Mouse (Mus musculus) cerebellum, adult 9-11 months (tissue): Measurements from ENCODE around the gene Mef2c.

ENCODE experiments used
- DNase-seq: peaks from one replicate; pipeline ENCODE4 v3.0.0; 2022

Mef2c gene

DNA sequence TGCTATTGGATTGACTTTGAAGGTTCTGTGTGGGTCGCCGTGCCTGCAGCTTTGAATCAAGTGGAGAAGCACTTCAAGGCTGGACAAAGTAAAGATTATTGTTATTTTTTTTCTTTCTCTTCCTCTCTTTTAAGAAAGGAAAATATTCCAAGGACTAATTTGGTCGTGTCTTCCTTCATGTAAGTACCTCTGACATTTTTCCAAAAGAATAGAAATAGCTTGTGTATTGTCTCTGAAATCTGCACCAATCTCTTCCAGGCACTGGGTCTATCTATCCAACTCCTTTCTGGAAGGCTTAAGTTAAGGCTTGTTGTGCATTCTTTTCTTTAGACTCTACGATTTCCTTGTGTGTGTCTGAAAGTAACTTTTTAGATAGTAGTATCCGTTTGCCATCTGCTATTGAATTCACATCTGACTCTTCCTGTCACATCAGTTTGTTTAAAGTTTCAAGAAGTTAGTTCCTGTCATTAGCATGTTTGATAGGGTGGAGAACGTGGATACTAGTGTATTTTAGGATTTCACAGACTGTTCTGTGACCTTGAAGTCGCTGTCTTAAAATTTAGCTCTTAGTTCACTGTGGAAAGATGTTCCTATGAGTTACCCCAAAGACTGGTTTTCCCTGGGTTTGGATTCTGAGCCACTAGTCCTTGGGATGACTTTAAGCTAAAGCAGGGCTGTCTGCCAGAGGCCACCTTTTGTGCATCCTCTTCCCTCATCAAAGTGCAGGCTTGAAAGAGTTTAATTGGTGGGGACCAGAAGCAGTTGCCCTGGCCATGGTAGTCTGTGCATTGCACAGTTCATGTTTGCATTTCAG, 21.3 kb downstream of the Mef2c start:
- DNase-seq: no peak

DNA sequence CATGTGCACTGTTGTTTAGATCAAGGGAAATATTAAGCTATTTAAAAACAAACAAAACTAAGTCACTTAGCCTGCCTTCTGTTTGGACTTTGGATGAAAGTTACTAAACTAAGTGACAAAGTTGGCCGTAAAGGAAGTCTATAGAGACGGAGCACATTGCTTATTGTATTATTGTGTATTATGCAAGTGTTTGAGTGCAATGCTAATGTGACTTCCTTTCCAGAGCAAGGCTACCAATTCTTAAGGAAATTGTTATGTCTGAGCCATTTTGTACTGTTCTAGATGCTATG, 21.8 kb downstream of the Mef2c start:
- DNase-seq: no peak

DNA sequence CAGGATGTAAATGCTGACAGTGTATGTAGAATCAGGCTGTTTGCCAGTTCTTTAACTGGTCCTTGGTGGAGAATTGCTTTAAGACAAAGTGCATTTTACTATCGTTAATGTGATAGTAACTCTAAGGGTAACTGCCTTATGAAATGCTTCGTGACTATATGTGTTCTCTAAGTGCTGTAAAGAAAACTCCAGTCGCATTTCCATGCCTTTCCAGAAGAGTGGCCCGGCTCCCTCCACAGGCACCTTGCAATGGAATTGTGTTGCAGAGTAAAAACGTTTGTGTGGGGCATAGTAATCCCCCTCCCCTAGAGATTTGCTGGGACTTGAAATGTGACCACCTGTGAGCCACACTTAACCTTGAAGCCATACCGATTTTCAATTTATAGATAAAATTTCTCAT, 22.2 kb downstream of the Mef2c start:
- DNase-seq: no peak

DNA sequence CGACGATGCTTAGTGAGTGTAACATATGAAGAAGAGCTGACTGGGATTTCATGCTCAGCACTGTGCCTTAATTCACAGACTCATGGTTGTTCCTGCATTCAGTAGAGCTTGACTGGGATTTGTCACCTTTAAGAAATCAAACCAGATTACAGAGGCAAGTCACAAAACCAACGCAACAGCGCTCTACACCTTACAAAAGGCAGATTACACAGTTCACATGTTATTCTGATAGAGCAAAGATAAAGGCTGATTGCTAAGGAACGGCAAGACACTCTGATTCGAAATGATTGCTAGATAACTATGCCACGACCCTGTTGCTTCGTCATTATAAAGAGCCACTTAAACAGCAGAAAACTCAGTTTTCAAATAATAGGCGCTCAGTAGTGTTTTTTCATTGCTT, 24.1 kb downstream of the Mef2c start:
- no peak for DNase-seq

DNA sequence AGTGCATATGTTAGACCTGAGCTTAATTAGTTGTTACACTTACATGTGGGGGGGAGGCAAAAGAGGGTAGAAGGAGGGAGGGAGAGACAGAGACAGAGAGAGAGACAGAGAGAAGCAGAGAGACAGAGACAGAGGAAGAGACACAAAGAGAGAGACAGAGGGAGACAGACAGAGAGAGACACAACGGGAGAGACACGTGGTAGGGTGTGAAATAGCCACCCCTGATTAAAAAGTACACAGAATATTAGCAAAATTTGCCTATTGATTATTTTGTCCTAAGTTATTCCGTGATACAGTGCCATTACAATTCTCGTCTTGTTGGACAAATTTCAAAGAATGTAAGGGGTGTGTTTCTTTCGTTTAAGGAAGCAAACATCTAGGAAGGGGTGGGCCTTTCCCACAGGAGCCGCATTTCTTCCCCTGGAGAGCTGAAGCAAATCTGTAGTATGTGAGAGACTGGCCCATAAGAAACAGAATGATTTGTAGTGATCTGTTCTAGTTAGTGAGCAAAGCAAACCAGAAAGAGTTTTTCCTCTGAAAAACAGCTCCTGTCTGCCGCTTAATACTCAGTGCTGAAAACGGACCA, 26.0 kb downstream of the Mef2c start:
- no peak for DNase-seq

DNA sequence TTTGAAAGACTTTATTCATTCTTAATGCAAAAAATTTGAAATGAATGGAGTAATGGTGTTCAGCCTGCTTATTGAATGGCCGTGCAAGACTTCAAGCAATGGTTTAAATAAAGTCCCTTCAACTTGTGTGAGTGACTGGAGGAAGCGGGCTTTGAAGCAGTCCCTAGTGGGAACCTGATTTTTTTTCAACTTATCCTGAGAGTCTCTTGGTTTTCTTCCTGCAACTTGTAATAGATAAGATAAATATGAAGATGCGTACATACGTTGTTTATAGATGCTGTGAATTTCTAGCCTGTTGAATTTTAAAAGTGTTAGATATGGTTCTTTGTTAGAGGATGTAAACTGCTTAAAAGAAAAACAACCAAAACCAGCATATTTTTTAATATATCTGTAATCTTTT, 27.1 kb downstream of the Mef2c start:
- DNase-seq: no peak

DNA sequence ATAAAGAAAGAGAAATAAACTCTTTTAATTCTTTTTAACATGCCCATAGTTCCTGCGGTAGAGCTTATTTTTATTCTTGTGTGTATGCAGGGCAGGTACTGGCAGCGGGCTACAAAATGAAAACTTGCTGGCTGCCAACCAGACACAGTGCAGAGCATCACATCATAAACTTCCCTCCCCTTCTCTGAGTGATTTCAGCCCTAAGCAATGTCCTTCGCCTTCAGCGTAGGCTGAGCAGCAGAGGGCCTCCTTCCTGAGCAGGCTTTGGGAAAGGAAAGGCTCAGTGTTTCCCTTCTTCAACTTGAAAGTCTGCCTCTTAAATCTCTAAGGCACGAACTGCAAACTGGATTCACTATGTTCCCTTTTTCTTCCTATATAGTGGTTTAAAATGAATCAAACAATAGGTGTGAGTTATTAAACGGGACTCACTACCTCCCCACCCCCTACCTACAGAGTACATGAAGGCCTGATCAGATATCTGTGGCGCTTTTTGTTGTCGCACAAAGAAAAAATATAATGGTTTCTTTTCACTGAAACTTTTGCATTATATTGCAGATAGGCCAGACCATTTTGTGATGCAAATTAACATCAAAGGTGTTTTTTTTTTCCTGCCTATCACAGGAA, 28.2 kb downstream of the Mef2c start:
- DNase-seq: no peak

DNA sequence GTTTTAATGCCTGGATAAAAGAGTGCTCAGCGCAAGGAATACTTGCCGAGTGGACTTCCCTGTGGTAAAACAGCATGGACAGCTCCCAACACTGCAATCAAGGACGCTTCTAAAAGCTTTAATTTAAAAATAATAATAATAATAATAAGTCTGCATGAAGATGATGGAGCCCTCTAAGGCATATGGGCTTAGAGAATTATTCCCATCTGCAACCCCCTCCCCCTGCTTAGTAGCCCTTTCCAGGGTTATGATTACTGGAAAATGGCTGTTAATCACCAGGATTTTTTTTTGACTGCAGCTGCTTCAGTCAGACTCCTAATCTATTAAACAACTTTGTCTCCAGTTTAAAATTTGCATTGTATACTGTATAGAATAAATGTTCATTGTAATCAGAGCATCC, 32.5 kb downstream of the Mef2c start:
- no peak for DNase-seq

DNA sequence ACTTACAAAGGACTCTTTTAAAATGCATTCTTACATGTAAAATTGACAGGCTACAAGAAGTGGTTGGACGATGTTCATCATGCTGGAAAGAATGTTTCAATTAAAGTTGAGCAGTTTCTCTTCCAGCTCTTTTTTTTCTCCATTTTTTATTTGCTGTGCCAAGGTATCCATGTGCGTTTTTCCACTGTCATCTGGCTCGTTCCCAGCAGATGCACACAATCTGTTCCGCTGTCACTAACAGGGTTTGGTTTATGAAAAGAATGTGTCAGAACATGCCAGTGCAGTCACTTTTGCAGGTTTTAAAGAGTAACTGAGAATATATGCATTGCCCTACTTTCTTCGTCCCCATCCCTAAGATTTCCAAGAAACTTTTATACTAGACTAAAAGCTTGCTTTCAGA, 33.3 kb downstream of the Mef2c start:
- peak; percentile 52 for DNase-seq

DNA sequence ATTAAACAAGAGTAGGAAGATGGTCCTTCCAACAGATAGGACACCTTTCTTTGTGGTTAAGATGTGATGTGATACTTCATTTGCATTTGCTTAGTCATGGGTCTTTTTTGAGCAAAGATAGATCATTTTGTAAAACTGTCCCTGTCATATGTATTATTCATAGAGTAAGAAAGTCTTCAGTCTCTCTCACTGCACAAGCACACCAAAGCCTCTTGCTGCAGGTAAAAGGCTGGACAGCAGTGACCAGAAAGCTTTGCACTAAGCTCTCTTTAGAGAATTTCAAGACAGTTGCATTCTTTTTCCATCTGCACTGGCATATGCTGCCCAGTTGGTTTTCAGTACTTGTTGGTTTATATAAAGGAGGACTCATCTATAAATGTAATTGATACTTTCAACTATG, 36.1 kb downstream of the Mef2c start:
- no peak for DNase-seq

DNA sequence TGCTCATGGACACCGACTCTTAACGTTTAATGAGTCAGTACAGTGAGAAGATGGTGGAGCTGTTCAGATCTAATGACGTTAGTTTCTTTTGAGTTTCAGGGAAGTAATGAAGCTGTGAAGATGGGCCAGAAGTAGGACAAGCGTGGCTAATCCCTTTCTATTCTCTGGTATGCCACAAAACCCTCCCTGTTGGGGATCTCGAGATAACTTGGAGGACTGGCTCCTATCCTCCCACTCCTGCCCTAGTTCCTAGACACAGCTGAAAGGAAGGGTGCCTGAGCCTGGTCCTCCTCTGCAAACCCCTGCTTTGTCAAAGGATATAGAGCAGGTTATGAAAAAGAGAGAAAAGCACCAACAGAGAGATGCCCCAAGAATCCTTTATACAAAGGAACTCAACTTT, 38.8 kb downstream of the Mef2c start:
- no peak for DNase-seq

DNA sequence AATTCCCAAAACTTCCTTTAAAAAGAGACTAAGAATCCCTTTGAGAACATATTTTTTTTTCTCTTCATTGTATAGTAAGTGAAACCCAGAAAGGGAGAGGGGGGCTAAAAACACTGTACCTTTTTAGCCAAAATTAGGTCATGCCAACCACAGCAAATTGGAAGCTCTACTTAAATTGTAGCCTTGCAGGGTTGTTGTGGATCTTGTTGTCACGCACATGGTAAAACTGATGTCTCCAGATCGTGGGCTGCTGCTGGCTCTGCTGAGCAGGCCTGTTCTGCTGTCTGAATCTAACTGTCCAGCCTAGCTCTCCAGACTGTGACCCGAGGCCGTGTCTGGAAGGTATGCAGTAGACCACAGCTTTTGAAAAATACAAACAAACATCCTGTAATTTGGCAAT, 40.9 kb downstream of the Mef2c start:
- DNase-seq: no peak

DNA sequence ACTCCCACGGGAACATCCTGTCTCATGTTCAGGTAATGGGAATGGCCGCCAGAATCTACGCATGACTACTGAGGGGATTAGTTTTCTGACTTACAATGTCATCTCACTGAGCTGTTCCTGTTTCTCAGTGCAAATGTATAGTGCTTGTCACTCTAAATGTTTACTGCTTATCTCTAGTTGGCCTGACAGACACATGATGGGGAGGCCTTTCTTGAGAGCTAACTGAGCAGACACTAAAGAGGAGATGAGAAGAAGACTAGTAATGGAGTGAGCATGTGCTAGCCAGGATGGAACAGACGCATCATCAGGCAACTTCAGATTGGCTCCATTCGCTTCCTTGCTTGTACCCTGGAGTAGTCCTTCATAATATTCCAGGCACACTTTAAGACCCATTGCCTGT, 43.0 kb downstream of the Mef2c start:
- no peak for DNase-seq

DNA sequence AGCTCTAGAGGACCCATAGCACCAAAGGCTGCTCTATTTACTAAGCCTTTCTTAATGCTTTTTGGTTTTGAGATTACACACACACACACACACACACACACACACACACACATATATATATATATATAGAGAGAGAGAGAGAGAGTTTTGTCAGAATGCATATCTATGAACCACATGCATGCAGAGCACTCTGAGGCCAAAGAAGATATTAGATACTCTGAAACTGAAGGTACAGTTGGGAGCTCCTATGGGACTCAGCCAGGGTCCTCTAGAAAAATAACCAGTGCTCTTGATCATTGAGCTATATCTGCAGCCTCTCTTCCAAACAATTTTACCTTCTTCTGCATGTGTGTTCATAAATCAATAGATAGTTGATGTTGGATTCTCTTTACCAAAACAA, 47.4 kb downstream of the Mef2c start:
- no peak for DNase-seq

DNA sequence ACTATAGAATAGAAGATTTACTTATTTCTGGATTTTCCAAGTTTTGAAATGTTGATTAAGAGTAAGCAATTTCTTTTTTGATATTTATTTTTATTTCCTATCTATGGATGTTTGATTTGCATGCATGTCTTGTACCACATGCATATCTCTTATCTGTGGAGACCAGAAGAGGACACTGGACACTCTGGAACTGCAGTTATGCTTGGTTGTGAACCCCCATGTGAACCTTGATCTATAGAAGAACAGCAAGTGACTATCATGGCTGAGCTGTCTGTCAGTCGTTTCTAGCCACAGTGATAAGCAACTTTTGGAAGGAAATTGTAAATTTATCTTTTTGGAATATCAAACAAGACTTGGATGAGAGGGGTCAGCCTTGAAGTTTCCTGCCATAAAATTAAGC, 48.2 kb downstream of the Mef2c start:
- no peak for DNase-seq

DNA sequence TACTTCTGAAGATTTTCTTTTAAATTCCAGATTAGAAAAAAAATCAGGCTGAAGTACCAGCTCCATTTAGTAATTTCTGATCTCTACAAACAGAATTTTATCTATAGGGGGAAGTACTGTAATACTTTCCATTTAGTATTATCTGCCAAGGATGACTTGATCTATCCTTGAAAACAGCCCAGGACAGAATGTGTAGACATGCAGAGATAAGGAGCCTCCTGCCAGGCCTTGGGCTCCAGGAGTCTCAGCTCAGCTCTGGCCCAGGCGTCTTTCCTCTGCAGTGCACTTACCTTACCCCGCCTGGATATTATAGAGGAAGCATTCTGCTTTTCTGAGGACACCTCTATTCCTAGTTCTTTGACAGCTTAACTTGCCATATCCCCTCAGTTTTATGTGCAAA, 59.4 kb downstream of the Mef2c start:
- DNase-seq: no peak

DNA sequence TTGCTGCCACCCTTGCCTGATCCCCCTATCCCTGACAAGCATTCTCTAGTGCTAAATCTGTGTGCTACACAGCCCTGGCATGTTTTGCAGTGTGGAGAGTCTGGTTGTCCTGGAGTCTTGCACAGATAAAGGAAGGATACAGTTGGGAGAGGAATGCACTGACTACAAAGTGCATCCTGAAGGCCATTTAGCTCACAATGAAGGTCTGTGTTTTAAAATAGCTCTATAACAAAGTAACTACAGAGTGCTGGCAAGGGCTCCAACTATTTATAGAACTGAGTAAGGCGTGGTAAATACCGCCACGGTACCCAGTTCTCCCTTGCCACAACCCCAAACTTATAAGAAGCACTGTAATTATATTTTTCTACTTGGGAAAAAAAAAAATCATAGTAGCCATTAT, 61.9 kb downstream of the Mef2c start:
- no peak for DNase-seq

DNA sequence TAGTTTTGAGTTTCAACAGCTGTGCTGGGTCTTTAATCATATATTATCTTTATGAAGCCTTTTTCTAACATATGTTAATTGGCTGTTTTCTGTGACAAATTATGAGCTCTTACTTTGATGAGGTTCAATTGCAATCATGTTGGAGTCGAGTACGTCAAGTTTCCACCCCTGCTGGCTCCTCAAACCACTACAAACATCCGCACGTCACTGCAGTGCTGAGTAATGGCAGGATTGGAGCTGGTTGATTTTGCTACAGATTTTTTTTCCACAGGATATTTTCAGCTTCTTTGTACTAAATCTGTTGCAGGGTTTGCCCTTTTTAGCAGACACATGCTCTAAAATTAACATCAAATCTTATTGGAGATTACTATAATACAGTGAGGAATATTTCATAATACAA, 62.3 kb downstream of the Mef2c start:
- no peak for DNase-seq

DNA sequence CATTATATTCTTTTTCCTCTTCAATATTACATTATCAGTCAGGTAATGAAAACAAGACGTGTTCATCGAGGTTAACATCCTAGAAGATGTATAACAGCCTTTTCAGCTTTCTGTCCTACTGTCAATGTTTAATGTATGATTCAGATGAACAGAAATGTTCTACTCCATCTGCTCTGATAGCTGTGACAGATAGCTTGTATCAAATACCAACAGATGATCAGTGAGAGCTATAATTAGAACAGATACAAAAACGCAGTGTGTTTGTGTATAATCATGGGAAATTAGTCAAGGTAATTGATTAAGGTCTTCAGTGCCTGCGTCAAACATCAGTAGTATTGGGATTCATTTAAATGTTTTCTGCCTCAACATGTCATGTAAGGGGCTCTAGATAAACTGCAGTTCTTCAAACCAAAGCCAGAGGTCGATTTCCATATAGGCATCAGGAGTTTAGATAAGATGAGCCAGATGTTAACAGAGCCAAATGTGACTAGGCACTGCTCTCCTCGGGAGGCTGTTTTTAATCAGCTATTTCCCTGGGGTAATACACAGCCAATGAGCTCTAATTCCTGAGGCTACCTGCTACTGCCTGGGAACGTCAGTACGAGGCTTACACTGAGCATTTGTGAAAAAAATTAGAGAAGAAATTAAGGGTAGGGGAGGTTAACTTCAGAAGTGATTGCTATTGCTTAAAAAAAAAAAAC, 63.1 kb downstream of the Mef2c start:
- DNase-seq: no peak

DNA sequence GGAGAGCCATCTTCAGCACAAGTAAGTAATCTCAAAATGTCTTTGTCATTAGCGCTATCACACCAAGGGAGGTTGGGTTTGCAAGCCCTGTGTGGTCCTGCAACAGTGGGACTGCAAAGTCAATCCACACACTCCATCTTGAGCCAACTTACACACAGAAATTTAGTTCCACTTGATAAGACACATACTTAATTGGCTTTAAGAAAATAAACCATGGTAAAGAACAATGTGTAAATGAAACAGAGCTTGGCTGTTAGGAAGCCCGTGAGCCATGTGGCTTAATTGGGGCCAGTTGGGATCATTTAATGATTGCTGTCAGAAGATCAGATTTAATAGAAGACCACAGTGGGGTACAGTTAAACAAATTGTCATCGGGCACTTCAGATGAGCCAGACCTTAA, 63.8 kb downstream of the Mef2c start:
- no peak for DNase-seq

DNA sequence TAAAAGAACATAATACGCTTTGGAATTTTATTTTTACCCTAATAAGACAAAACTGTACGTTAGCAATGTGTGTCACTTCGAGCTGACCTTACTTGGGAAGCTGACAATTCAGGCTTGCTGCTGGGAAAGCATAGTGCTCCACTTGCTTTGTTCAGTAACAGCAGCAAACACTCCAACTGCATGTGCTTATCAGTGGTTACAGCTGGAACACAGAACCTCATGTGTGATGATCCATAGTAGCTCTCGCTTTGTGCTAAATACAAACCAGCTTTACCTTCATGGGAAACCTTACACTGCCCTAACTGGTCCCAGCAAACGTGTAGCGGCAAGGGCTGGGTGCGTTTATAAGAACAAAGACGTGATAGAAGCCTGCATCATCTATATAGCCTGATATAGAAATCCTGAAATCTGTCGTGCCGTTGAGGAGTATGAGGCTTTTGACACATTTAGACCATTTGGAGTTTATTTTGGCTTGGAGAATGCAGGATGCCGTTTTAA, 65.0 kb downstream of the Mef2c start:
- DNase-seq: no peak

DNA sequence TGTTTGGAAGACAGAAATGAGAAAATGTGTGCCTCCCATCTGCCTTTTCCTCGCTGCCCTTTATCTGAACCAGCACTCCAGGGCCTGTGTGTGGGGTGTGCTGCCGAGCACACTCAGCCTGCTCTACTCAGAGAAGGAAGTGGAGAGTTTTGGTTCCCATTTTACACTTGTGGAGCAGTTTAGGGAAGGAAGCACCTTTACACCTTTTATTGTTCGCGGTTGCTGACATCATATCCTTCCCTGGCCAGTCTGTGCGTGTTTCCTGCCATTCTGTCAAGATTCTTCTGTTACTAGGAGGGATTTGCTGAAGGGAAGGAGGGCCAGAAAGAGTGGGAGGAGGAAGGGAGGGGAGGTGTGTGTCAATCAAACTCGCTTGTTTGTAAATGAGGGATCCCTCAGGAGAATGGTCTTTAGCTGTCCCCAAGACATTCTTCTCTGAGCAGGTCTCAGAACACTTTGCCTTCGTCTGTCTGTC, 68.2 kb downstream of the Mef2c start:
- DNase-seq: no peak

DNA sequence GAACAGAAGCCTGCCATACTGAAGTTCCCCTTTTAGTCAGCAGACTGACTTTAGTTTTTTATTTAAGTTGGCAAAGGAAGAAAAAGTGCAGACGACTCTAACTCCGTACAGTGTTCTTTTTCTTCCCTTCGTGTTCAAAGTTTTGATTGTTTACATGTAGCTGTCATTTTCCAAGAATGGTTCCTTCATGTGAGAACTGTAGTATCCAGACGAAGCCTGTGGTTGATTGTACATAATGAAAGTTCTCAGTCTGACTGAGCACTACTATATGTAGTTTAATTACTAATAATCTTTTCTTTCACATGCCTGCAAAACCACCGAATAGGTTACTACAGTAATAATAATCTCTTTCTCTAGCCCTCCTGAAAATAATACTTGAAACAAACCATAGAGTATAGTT, 68.6 kb downstream of the Mef2c start:
- DNase-seq: no peak

DNA sequence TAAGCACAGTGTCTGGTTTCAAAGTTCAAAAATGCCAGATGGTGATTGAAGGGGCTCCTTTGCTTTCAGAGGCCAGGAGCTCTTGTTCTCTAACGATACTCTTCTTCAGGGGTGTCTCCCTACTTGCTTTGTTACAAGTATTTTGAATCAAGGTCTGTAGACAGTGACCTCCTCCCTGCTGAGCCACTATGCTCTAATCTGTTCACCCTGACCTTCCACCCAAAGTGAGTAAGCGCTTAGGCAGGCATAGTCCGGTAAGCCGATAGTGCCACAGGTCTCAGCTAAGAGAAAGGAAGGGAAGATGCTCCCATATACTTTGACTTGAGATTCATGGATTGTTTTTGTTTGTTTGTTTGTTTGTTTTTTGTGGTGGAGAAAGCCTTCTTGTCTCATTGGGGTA, 69.5 kb downstream of the Mef2c start:
- DNase-seq: no peak
